Mouse (Mus musculus) G1E-ER4 (cell line): ENCODE measurements around the gene Boc. TPM values are rescaled to one million over a fixed set of nuclear protein-coding genes. Genes with fewer than 3 reads are reported as not detected.

Experiments used
- GATA1 ChIP-seq: IDR thresholded peaks from one replicate; pipeline ENCODE4 v1.8.0; 2012; ENCODE audit warnings: low read length, inconsistent platforms
- polyA plus RNA-seq: library from polyadenylated mRNA; stranded (reverse); fragments of >175 nt; gene quantifications from 2 replicates; pipeline ENCODE4 v1.2.3, GENCODE M21; 2012

Boc gene
- polyA plus RNA-seq, 1 experiment = not detected

DNA sequence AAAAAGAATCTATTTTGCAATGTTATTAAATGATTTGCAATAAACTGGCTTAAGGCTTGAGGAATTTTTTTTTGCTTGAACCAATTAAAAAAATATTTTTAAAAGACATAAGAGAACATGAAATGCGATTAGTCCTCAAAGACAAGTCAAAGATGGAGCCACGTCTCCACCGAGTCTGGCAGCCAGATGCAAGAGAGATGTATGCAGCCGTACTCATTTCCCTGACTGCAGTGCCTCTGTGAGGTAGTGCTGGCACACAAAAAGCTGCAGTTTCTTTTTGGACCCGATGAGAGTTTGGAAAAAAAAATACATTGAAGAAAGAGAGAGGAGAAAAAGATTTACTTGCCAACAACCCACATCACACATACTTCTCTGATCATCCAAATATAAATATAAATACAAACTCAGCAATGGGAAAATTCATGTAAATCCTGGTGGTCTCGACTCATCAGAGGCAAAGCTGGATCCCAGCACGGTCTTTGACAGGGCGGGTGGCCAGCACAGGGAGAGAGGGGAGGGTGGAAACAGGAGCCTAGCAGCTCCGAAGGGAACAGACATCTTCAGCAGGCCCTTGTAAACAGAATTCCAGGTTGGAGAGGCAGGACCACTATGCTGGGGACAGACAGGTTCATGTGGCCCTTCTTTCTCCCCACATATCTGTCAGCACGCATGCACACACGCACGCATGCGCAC lies 48.0 kb downstream of the Boc start:
- TF ChIP-seq GATA1 = no peak

GRCm38 (mm10) chr16:44509458-44510344 lies 49.0 kb downstream of the Boc start:
- no peak for TF ChIP-seq GATA1

GRCm38 (mm10) chr16:44508772-44509171 lies 49.9 kb downstream of the Boc start:
- TF ChIP-seq GATA1 = no peak

GRCm38 (mm10) chr16:44508025-44508424 lies 50.7 kb downstream of the Boc start:
- TF ChIP-seq GATA1 = no peak

GRCm38 (mm10) chr16:44507027-44507929 lies 51.4 kb downstream of the Boc start:
- no peak for TF ChIP-seq GATA1

DNA sequence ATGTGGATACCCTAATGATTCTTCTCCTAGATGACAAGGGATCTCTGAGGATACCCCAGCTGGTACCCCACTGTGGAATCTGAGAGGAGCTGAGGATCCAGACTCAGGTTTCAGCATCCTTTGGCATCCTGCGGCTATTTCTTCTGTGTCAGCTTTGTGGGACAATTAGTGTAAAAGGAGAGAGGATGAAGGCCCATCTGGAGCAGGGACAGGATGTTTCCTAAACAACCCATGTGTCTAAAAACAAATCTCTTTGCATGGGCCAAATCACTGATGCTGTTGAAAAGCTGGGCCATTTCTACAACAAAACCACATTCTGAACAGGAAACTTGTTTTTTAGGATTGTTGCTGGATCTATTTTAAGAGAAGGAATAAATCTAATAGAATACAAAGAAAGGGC lies 53.5 kb downstream of the Boc start:
- no peak for TF ChIP-seq GATA1

DNA sequence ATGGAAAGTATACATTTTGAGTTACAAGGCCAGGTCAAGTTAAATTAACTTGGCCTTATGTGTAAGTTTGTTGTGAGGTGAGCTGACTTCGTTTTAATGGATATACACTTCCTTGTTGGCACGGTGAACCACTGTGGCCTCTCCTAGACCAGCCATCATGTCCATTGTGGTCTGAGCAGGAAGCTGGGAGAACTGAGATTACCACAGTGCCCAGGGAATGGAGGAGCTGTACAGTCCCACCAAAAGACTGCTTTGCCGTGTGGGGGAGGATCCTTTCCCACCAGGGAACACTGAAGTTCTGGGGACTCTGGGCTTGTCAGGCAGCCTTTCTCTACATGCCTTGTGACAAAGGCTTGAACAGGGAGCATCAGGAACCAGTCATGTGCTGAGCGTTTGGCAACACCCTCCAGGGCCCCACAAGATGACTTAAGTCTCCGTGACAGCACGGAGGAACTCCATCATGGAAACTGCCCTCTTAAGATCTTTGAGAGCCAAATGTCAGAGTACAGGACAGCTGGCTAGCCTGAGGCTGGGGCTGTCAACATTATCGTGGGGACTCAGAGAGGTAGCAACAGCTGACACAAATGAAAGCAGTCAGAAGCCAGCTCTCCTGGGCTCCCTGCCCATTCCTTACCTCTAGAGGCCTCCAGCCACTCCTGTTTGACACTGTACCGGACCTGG lies 55.7 kb downstream of the Boc start:
- TF ChIP-seq GATA1 = no peak

DNA sequence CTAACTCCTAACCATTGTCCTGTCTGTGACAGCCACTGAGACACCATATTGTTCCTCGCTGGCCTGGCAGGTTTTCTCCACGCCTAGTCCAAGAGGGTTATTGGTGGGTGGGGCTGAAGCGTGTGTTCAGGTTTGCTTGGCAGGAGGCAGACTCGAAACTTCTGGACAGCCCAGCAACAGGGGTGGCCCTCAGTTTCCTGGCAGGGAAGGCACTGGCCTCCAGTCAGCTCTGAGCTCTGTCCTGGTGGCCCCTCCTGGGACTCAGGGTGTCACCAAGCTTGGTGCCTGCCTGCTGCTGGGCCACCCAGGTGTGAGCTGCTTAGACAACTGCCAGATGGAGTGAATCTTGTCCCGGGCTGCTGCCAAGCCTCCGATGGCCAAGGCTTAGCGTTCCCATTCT lies 56.4 kb downstream of the Boc start:
- TF ChIP-seq GATA1 = no peak

DNA sequence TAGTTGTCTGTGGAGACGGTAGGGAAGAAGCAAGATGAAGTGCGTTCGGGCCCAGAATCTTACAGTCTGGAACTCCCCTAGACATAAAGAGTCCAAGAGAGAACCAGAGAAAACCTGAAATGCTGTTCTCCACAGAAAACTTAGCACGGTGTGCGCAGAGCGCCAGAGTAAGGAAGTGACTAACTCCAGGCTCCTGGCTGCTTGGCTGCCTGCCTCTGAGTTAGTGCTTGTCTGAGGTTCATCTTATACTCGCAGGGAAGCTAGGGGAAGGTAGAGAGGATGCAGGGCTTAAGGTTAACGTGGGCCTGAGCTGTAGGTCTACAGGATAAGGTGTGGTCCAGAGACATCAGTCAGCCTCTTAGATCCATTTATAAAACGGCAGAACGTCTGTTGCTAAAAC lies 56.9 kb downstream of the Boc start:
- TF ChIP-seq GATA1 = no peak

- TF ChIP-seq GATA1 = no peak
These were observed 60.2 kb downstream of the Boc start for GRCm38 (mm10) chr16:44498447-44498846.

- no peak for TF ChIP-seq GATA1
These were observed 61.7 kb downstream of the Boc start for GRCm38 (mm10) chr16:44496971-44497464.

DNA sequence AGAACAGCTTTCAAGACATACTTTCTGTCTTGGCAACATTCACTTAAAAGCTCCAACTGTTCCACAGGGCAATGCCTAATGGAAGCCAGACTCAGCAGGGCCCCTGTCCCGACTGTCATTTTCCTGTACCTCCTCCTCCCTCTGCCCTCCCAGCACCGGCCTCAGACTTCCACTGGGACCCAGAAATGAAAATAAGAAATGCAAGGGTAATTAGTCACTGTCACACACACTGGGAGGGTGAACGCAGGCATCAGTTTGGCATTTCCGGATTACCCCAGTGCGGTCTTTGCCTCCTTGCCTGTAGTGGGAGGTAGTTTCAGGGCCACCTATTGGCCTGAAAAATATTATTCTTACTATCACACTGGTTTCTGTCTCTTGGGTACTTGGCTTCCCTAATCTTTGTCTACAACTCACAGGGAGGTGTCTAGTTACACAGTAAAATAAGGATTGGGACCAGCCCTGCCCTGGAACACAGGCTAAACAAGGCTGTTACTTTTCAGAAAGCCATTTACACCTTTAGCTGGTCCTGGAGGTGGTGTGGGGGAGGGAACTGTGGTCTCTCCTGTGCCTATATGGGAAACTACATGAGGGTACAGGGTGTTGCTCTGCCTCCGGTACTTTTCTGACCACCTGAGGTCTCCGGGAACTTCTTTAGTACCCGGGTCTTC lies 64.1 kb downstream of the Boc start:
- no peak for TF ChIP-seq GATA1

DNA sequence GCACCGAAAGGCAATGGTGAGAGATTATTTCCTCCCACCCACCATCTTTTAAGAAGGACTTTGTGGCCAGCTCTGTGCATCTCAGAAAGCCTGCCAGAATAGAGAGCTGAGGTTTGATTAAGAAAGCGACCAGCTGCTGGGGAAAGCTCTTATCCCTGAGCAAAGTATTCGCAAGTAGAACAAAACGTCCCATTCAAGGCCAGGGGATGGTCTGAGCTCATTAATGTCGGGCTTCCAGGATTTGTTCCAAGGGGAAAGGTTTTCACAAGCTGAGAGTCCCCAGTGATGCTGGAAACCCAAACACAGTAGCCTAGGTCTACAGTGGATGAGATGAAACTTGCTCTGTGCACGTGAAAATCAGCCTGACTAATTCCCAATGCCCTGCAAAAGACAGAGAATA lies 64.8 kb downstream of the Boc start:
- TF ChIP-seq GATA1 = no peak

GRCm38 (mm10) chr16:44492706-44493105 lies 66.0 kb downstream of the Boc start:
- no peak for TF ChIP-seq GATA1
